ENCODE assay signal across 8 mouse cellular contexts in the genomic region with DNA sequence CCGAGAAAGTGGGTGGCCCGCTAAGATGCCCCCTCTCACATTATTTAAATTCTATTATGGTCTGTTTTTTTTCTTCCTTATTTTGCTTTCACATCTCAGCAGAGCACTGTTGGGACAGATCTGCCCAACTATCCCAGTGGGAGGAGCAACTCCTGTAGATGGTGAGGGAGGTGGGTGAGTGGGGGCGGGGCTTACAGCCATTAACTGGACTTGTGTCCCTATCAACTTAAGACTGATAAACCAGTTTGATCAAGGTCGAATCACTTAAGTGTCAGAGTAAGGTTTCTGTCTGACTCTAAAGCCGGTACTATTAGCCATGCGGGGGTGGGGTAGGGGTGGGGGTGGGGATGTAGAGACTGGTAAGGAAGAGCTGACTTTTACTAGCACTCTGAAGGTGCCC. TPM values are rescaled to one million over a fixed set of nuclear protein-coding genes. Genes with fewer than 3 reads are reported as not detected.
A peak's percentile ranks its signal among the peaks of the same experiment; 100 is the strongest.
DNase-seq lines count a peak whose midpoint lies in the region; ATAC-seq and TF ChIP-seq lines count a peak whose summit lies in the region.

No protein-coding gene starts in this region.

- H3K36me3 ChIP-seq in E14TG2a.4 (ENCODE audit: insufficient read depth, low read length) = peaks cover 20% of the 10 kb centered on the region
- peaks cover 26% of the 10 kb centered on the region for H3K36me3 ChIP-seq in embryonic facial prominence, embryonic 12.5 days
- H3K36me3 ChIP-seq in heart, embryonic 15.5 days = peaks cover 13% of the 10 kb centered on the region; the same call in 1 of the 2 replicates
- H3K36me3 ChIP-seq in kidney, postnatal 0 days (ENCODE audit: insufficient read depth, low read length) = peaks cover 3% of the 10 kb centered on the region
- no peaks in the 10 kb centered on the region for H3K36me3 ChIP-seq in lung, postnatal 0 days (ENCODE audit: insufficient read depth, low read length)
- peaks cover 20% of the 10 kb centered on the region for H3K36me3 ChIP-seq in small intestine, adult 2 months (ENCODE audit: control insufficient read depth, insufficient read depth, low read length)

- peak; percentile 84 for DNase-seq in R1 (ENCODE audit: low read depth, low spot score)
- peak; percentile 68 for DNase-seq in kidney, postnatal 0 days (ENCODE audit: low spot score)
- DNase-seq in lung, postnatal 0 days (ENCODE audit: low spot score) = peak; percentile 83
- DNase-seq in T-cell, adult 2 months (ENCODE audit: low spot score) = no peak

- peak overlapping the region; percentile 51 for H3K4me2 ChIP-seq in embryonic facial prominence, embryonic 12.5 days (replicated peaks)
- peak overlapping the region; percentile 71 for H3K4me2 ChIP-seq in heart, embryonic 15.5 days
- peak overlapping the region; percentile 53 for H3K4me2 ChIP-seq in kidney, postnatal 0 days (ENCODE audit: low read length)
- peak overlapping the region; percentile 50 for H3K4me2 ChIP-seq in lung, postnatal 0 days (replicated peaks; ENCODE audit: low read depth, low read length)

- H3K27me3 ChIP-seq in E14TG2a.4 (ENCODE audit: insufficient read depth, low read length) = peaks cover 7% of the 10 kb centered on the region
- H3K27me3 ChIP-seq in embryonic facial prominence, embryonic 12.5 days = no peaks in the 10 kb centered on the region
- H3K27me3 ChIP-seq in heart, embryonic 15.5 days = no peaks in the 10 kb centered on the region
- H3K27me3 ChIP-seq in kidney, postnatal 0 days (ENCODE audit: insufficient read depth, low read length) = no peaks in the 10 kb centered on the region
- no peaks in the 10 kb centered on the region for H3K27me3 ChIP-seq in lung, postnatal 0 days (replicated peaks; ENCODE audit: insufficient read depth, low read length)
- H3K27me3 ChIP-seq in small intestine, adult 2 months (ENCODE audit: control insufficient read depth, insufficient read depth, low read length) = no peaks in the 10 kb centered on the region

- H3K27ac ChIP-seq in embryonic facial prominence, embryonic 12.5 days = no peak overlapping the region
- H3K27ac ChIP-seq in heart, embryonic 15.5 days = 0 out of 2 replicates have a peak overlapping the region, but pooled peaks have one; percentile 37
- peak overlapping the region; percentile 50; the same call in 1 of the 2 replicates for H3K27ac ChIP-seq in kidney, postnatal 0 days
- 0 out of 2 replicates have a peak overlapping the region, but pooled peaks have one; percentile 20 for H3K27ac ChIP-seq in lung, postnatal 0 days (ENCODE audit: low read length)
- H3K27ac ChIP-seq in small intestine, adult 2 months (ENCODE audit: insufficient read depth, low read depth, low read length) = peak overlapping the region; percentile 71

- no peak for TF ChIP-seq CTCF in E14TG2a.4 (conservative IDR thresholded peaks at IDR 0.05; ENCODE audit: low read length)
- no peak for TF ChIP-seq CTCF in kidney, postnatal 0 days (IDR thresholded peaks at IDR 0.05; ENCODE audit: low read depth)
- TF ChIP-seq CTCF in lung, postnatal 0 days (IDR thresholded peaks at IDR 0.05) = no peak
- no peak for TF ChIP-seq CTCF in small intestine, adult 2 months (IDR thresholded peaks at IDR 0.05; ENCODE audit: extremely low read depth, insufficient read length, insufficient replicate concordance, low read depth, low read length)

- H3K9ac ChIP-seq in embryonic facial prominence, embryonic 12.5 days = no peak overlapping the region
- peak overlapping the region; percentile 36 for H3K9ac ChIP-seq in heart, embryonic 15.5 days
- H3K9ac ChIP-seq in kidney, postnatal 0 days (ENCODE audit: low read depth, low read length) = 0 out of 2 replicates have a peak overlapping the region, but pooled peaks have one; percentile 31
- H3K9ac ChIP-seq in lung, postnatal 0 days (replicated peaks; ENCODE audit: low read depth) = no peak overlapping the region

- H3K4me3 ChIP-seq in E14TG2a.4 (replicated peaks; ENCODE audit: low read length) = peak overlapping the region; percentile 63
- H3K4me3 ChIP-seq in embryonic facial prominence, embryonic 12.5 days = peak overlapping the region; percentile 34
- H3K4me3 ChIP-seq in heart, embryonic 15.5 days = peak overlapping the region; percentile 46
- H3K4me3 ChIP-seq in kidney, postnatal 0 days (replicated peaks; ENCODE audit: low read depth, low read length) = peak overlapping the region; percentile 30
- peak overlapping the region; percentile 28 for H3K4me3 ChIP-seq in lung, postnatal 0 days (ENCODE audit: low read depth, low read length)
- peak overlapping the region; percentile 56 for H3K4me3 ChIP-seq in small intestine, adult 2 months (ENCODE audit: low read depth, low read length)

- peaks cover 48% of the 10 kb centered on the region for H3K4me1 ChIP-seq in E14TG2a.4 (replicated peaks; ENCODE audit: low read depth, low read length)
- peaks cover 22% of the 10 kb centered on the region for H3K4me1 ChIP-seq in embryonic facial prominence, embryonic 12.5 days
- peaks cover 21% of the 10 kb centered on the region for H3K4me1 ChIP-seq in heart, embryonic 15.5 days (replicated peaks)
- H3K4me1 ChIP-seq in kidney, postnatal 0 days (replicated peaks; ENCODE audit: insufficient read depth, low read length) = peaks cover 12% of the 10 kb centered on the region
- peaks cover 7% of the 10 kb centered on the region; the same call in 1 of the 2 replicates for H3K4me1 ChIP-seq in lung, postnatal 0 days (ENCODE audit: insufficient read depth, low read depth, low read length)
- peaks cover 7% of the 10 kb centered on the region; the same call in 1 of the 2 replicates for H3K4me1 ChIP-seq in small intestine, adult 2 months (ENCODE audit: control insufficient read depth, insufficient read depth, insufficient read length, low read length)

- ATAC-seq in embryonic facial prominence, embryonic 12.5 days (ENCODE audit: insufficient number of reproducible peaks, insufficient read depth, low FRiP score, low TSS enrichment) = no peak
- ATAC-seq in heart, embryonic 15.5 days (replicated peaks; ENCODE audit: insufficient number of reproducible peaks, insufficient read depth, low FRiP score, low read depth) = no peak
- ATAC-seq in kidney, postnatal 0 days (replicated peaks; ENCODE audit: low FRiP score, low read depth) = no peak
- peak; percentile 19; the same call in 1 of the 2 replicates for ATAC-seq in lung, postnatal 0 days

- H3K9me3 ChIP-seq in E14TG2a.4 (ENCODE audit: low read length) = no peaks in the 10 kb centered on the region
- H3K9me3 ChIP-seq in embryonic facial prominence, embryonic 12.5 days = no peaks in the 10 kb centered on the region
- H3K9me3 ChIP-seq in heart, embryonic 15.5 days (replicated peaks) = no peaks in the 10 kb centered on the region
- no peaks in the 10 kb centered on the region for H3K9me3 ChIP-seq in kidney, postnatal 0 days (replicated peaks; ENCODE audit: low read length)
- H3K9me3 ChIP-seq in lung, postnatal 0 days (ENCODE audit: low read length) = no peaks in the 10 kb centered on the region

- TF ChIP-seq EP300 in lung, postnatal 0 days (IDR thresholded peaks at IDR 0.05) = no peak

- WGBS in embryonic facial prominence, embryonic 12.5 days = 28% methylated on average over 6 of the region's 6 CpGs
- WGBS in heart, embryonic 15.5 days = 9% methylated on average over 6 of the region's 6 CpGs
- 18% methylated on average over 6 of the region's 6 CpGs for WGBS in kidney, postnatal 0 days
- 17% methylated on average over 6 of the region's 6 CpGs for WGBS in lung, postnatal 0 days
- WGBS in small intestine, adult 2 months = 4% methylated on average over 6 of the region's 6 CpGs

- peak; percentile 38; the same call in 1 of the 2 replicates for TF ChIP-seq POLR2A in small intestine, adult 2 months (IDR thresholded peaks at IDR 0.05; ENCODE audit: low read depth, low read length)

RNA-seq across cellular contexts. Expression of a gene that starts 1.1 kb away (rescaled TPM):
- polyA plus RNA-seq in embryonic facial prominence, embryonic 12.5 days (2016; fragmentation: Nextera tagmentation; extraction: Ambion mirVana) = 18.2 and 19.4 TPM in 2 replicates
- polyA plus RNA-seq in heart, embryonic 15.5 days (2015; fragmentation: Nextera tagmentation; extraction: Ambion mirVana) = 9.4 and 10.4 TPM in 2 replicates
- 14.4 and 15.2 TPM in 2 replicates for polyA plus RNA-seq in kidney, postnatal 0 days (2015; fragmentation: Nextera tagmentation; extraction: Ambion mirVana)
- polyA plus RNA-seq in lung, postnatal 0 days (2015; fragmentation: Nextera tagmentation; extraction: Ambion mirVana) = 13.3 and 14.0 TPM in 2 replicates
- polyA plus RNA-seq in small intestine, adult 2 months (2012; rRNA removed) = 1.8 and 5.0 TPM in 2 replicates

RNA-seq across cellular contexts. Expression of a gene that starts 1.2 kb away (rescaled TPM):
- 73.4 and 75.0 TPM in 2 replicates for polyA plus RNA-seq in embryonic facial prominence, embryonic 12.5 days (2016; fragmentation: Nextera tagmentation; extraction: Ambion mirVana)
- 51.0 and 54.2 TPM in 2 replicates for polyA plus RNA-seq in heart, embryonic 15.5 days (2015; fragmentation: Nextera tagmentation; extraction: Ambion mirVana)
- 63.0 and 63.5 TPM in 2 replicates for polyA plus RNA-seq in kidney, postnatal 0 days (2015; fragmentation: Nextera tagmentation; extraction: Ambion mirVana)
- polyA plus RNA-seq in lung, postnatal 0 days (2015; fragmentation: Nextera tagmentation; extraction: Ambion mirVana) = 51.8 and 54.1 TPM in 2 replicates
- polyA plus RNA-seq in small intestine, adult 2 months (2012; rRNA removed) = 15.3 and 34.3 TPM in 2 replicates

RNA-seq across cellular contexts. Expression of a gene that starts 7.1 kb away (rescaled TPM):
- polyA plus RNA-seq in embryonic facial prominence, embryonic 12.5 days (2016; fragmentation: Nextera tagmentation; extraction: Ambion mirVana) = 2.0 and 2.3 TPM in 2 replicates
- polyA plus RNA-seq in heart, embryonic 15.5 days (2015; fragmentation: Nextera tagmentation; extraction: Ambion mirVana) = 2.5 and 4.8 TPM in 2 replicates
- 2.8 and 3.6 TPM in 2 replicates for polyA plus RNA-seq in kidney, postnatal 0 days (2015; fragmentation: Nextera tagmentation; extraction: Ambion mirVana)
- 9.0 and 9.7 TPM in 2 replicates for polyA plus RNA-seq in lung, postnatal 0 days (2015; fragmentation: Nextera tagmentation; extraction: Ambion mirVana)
- polyA plus RNA-seq in small intestine, adult 2 months (2012; rRNA removed) = 8.6 and 52.3 TPM in 2 replicates

RNA-seq across cellular contexts. Expression of a gene that starts 10.7 kb away (rescaled TPM):
- polyA plus RNA-seq in embryonic facial prominence, embryonic 12.5 days (2016; fragmentation: Nextera tagmentation; extraction: Ambion mirVana) = 0.57 and 1.0 TPM in 2 replicates
- polyA plus RNA-seq in heart, embryonic 15.5 days (2015; fragmentation: Nextera tagmentation; extraction: Ambion mirVana) = 1.4 and 2.1 TPM in 2 replicates
- polyA plus RNA-seq in kidney, postnatal 0 days (2015; fragmentation: Nextera tagmentation; extraction: Ambion mirVana) = 0.69 and 0.83 TPM in 2 replicates
- 2.0 and 2.9 TPM in 2 replicates for polyA plus RNA-seq in lung, postnatal 0 days (2015; fragmentation: Nextera tagmentation; extraction: Ambion mirVana)
- 0.62 and 0.84 TPM in 2 replicates for polyA plus RNA-seq in small intestine, adult 2 months (2012; rRNA removed)

RNA-seq across cellular contexts. Expression of a gene that starts 24.2 kb away (rescaled TPM):
- polyA plus RNA-seq in embryonic facial prominence, embryonic 12.5 days (2016; fragmentation: Nextera tagmentation; extraction: Ambion mirVana) = 221 and 227 TPM in 2 replicates
- 79.5 and 99.3 TPM in 2 replicates for polyA plus RNA-seq in heart, embryonic 15.5 days (2015; fragmentation: Nextera tagmentation; extraction: Ambion mirVana)
- 116 and 120 TPM in 2 replicates for polyA plus RNA-seq in kidney, postnatal 0 days (2015; fragmentation: Nextera tagmentation; extraction: Ambion mirVana)
- polyA plus RNA-seq in lung, postnatal 0 days (2015; fragmentation: Nextera tagmentation; extraction: Ambion mirVana) = 82.9 and 84.0 TPM in 2 replicates
- 27.4 and 63.8 TPM in 2 replicates for polyA plus RNA-seq in small intestine, adult 2 months (2012; rRNA removed)

Comparison
In these comparisons a context has a peak if more than half of its experiments do, and no peak if none do; other contexts are left out.
1. H3K9ac ChIP-seq: peak in heart, embryonic 15.5 days (single experiment) and kidney, postnatal 0 days (single experiment); none in embryonic facial prominence, embryonic 12.5 days (single experiment) and lung, postnatal 0 days (single experiment).
2. Peak in every context shown above with its lines, with median percentiles within 50 percentile points of each other: H3K4me3 ChIP-seq and H3K4me2 ChIP-seq.